Mouse (Mus musculus): ENCODE results near the gene Gnb1l. TPM values are rescaled to one million over a fixed set of nuclear protein-coding genes. Genes with fewer than 3 reads are reported as not detected.

Gnb1l gene
- 20.4 and 21.4 TPM in 2 replicates for polyA plus RNA-seq (2015; fragmentation: Nextera tagmentation; extraction: Ambion mirVana)

- H3K9me3 ChIP-seq: no peaks in the 10 kb centered on the region
- ATAC-seq (ENCODE audit: low FRiP score, low read depth): peak; percentile 96
- peak within 1 kb of the TSS; percentile 78 for H3K4me3 ChIP-seq
- peak within 1 kb of the TSS; percentile 89 for H3K4me2 ChIP-seq (replicated peaks)
- H3K9ac ChIP-seq: peak within 1 kb of the TSS; percentile 84
- WGBS: under 1% methylated on average over 47 of the region's 51 CpGs
- H3K27me3 ChIP-seq: no peaks in the 10 kb centered on the region
- H3K4me1 ChIP-seq: peaks cover 25% of the 10 kb centered on the region
- peaks cover 24% of the 10 kb centered on the region for H3K36me3 ChIP-seq
- peak within 1 kb of the TSS; percentile 87 for H3K27ac ChIP-seq
These were observed at the start of gene Gnb1l, which contains the start of gene Rtl10 for GRCm38 (mm10) chr16:18498558-18498990. Gene Gnb1l (plus strand): TSS chr16:18498713. Gene Rtl10 (plus strand): TSS chr16:18498901.

DNA sequence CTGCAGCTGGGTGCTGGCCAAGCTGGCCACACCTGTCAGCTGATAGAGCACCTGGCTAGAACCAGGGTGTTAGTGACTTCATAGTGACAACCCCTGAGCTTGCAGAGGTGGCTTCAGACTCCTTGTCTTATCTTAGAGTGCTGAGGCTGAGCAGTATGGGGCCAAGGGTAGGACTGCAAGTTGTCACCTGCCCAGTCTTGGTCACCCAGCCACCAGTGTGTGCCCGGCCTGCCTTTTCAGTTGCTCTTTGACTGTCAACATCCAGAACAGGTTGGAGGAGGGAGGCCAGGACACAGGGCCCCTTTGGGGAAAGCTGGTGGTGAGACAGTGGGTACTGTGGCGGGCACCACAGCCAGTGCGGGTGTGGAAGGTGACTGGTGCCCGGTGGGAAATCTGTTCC, 49.5 kb upstream of the Gnb1l start:
- no peak for ATAC-seq (ENCODE audit: low FRiP score, low read depth)
- H3K27me3 ChIP-seq: no peaks in the 10 kb centered on the region
- 93% methylated on average over 4 of the region's 4 CpGs for WGBS

DNA sequence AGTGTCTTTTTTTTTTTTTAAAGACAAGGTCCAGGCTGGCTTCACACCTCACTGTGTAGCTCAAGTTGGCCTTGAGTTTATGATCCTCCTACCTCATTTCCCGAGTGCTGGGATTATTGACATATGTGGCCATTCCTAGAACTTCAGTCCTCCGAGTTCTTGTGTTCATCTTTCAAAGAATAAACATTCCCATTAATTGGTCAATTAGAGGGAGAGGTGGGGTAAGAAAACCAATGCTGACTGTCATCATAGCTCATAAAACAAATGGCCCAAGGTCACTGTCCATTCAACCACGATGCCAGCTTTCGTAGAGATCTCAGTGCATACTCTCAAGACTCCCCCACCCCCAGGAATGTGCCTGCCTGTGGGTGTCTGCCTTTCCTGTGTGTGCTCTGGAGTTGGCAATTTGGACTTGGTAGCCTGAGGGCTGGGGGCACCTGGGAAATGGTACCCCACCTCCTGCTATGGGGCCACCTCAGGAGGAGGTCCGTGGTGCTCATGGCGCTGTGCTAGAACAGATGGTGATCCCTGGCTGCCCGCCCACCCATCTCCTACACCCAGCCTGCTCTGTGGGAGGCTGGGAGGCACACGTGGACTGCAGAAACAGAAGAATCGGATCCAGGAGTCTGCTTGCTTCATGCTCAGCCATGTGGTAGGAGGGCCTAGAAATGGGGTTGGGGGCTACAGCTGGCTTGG, 46.9 kb upstream of the Gnb1l start:
- H3K36me3 ChIP-seq: peaks cover 8% of the 10 kb centered on the region
- peaks cover 42% of the 10 kb centered on the region for H3K4me1 ChIP-seq
- H3K27me3 ChIP-seq: no peaks in the 10 kb centered on the region
- no peak overlapping the region for H3K4me2 ChIP-seq (replicated peaks)
- no peak overlapping the region for H3K9ac ChIP-seq
- 40% methylated on average over 9 of the region's 9 CpGs for WGBS
- no peak overlapping the region for H3K27ac ChIP-seq
- ATAC-seq (ENCODE audit: low FRiP score, low read depth): peak; percentile 26; the same call in 1 of the 2 replicates
- no peaks in the 10 kb centered on the region for H3K9me3 ChIP-seq
- H3K4me3 ChIP-seq: no peak overlapping the region

More for the DNA sequence above, 49.5 kb upstream of the Gnb1l start:
- Histone ChIP-seq H3K4me2 (replicated peaks) (no peak overlapping the region), H3K9ac (no peak overlapping the region), H3K4me3 (no peak overlapping the region), H3K4me1 (peaks cover 42% of the 10 kb centered on the region), H3K9me3 (no peaks in the 10 kb centered on the region), H3K27ac (no peak overlapping the region), H3K36me3 (peaks cover 9% of the 10 kb centered on the region)

GRCm38 (mm10) chr16:18452361-18452862, 46.1 kb upstream of the Gnb1l start:
- no peak overlapping the region for H3K27ac ChIP-seq

DNA sequence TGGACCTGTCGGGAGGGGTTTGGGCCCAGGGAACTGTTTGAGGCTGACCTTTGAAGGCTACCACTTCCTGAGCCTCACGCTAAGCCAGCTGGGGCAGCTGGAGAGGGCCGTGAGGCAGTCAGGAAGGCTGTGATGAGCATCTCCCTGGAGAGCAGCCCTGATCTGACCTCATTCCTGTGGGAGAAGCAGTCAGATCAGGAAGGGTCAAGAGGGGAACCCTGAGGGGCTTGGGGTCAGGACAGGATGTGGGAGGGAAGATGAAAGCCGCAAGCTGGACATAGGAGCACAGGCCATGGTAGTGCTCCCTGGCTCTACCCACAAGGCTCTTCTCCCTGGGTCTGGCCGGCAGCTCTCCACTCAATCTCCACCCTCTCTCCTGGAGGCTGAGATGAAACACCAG, 44.7 kb upstream of the Gnb1l start:
- Histone ChIP-seq H3K27ac (no peak overlapping the region), H3K9ac (0 out of 2 replicates have a peak overlapping the region, but pooled peaks have one; percentile 13), H3K9me3 (no peaks in the 10 kb centered on the region), H3K4me3 (no peak overlapping the region), H3K36me3 (peaks cover 20% of the 10 kb centered on the region), H3K27me3 (no peaks in the 10 kb centered on the region; the same call in 1 of the 2 replicates), H3K4me2 (replicated peaks) (no peak overlapping the region), H3K4me1 (peaks cover 24% of the 10 kb centered on the region)
- ATAC-seq (ENCODE audit: low FRiP score, low read depth): no peak
- 28% methylated on average over 5 of the region's 5 CpGs for WGBS

More at GRCm38 (mm10) chr16:18452361-18452862, 46.1 kb upstream of the Gnb1l start:
- Histone ChIP-seq H3K36me3 (peaks cover 13% of the 10 kb centered on the region), H3K4me3 (no peak overlapping the region), H3K4me2 (replicated peaks) (no peak overlapping the region), H3K4me1 (peaks cover 35% of the 10 kb centered on the region), H3K27me3 (no peaks in the 10 kb centered on the region; the same call in 1 of the 2 replicates), H3K9me3 (no peaks in the 10 kb centered on the region), H3K9ac (no peak overlapping the region; the same call in 1 of the 2 replicates)
- 81% methylated on average over 8 of the region's 8 CpGs for WGBS
- ATAC-seq (ENCODE audit: low FRiP score, low read depth): no peak

GRCm38 (mm10) chr16:18455407-18455806, 43.1 kb upstream of the Gnb1l start:
- Histone ChIP-seq H3K27me3 (no peaks in the 10 kb centered on the region; the same call in 1 of the 2 replicates), H3K27ac (no peak overlapping the region), H3K9ac (no peak overlapping the region), H3K4me3 (no peak overlapping the region), H3K36me3 (peaks cover 15% of the 10 kb centered on the region), H3K9me3 (no peaks in the 10 kb centered on the region), H3K4me1 (peaks cover 36% of the 10 kb centered on the region), H3K4me2 (replicated peaks) (no peak overlapping the region)
- no peak for ATAC-seq (ENCODE audit: low FRiP score, low read depth)
- WGBS: 82% methylated on average over 6 of the region's 6 CpGs

DNA sequence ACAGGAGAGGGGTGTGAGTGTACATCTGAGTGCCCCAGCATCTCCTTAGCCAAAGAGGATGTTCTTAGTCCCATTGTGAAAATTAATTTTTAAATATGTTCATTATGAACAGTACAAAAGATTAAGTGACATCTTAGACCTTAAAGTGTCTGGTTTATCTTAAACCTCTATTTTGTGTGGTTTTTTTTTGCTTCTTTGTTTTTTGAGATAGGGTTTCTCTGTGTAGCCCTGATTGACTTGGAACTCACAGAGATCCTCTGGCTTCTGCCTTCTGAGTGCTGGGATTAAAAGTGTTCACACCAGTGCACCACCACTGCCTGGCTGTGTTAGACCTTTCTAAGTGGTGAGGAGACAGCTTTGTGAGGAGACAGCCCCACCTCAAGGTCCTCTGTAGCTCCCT, 39.9 kb upstream of the Gnb1l start:
- ATAC-seq (ENCODE audit: low FRiP score, low read depth): no peak
- peaks cover 15% of the 10 kb centered on the region for H3K36me3 ChIP-seq
- H3K4me3 ChIP-seq: no peak overlapping the region
- H3K27ac ChIP-seq: no peak overlapping the region
- no peak overlapping the region for H3K4me2 ChIP-seq (replicated peaks)
- no peaks in the 10 kb centered on the region for H3K9me3 ChIP-seq
- peaks cover 4% of the 10 kb centered on the region; the same call in 1 of the 2 replicates for H3K27me3 ChIP-seq
- peaks cover 24% of the 10 kb centered on the region for H3K4me1 ChIP-seq
- H3K9ac ChIP-seq: no peak overlapping the region

GRCm38 (mm10) chr16:18459335-18459954, 39.1 kb upstream of the Gnb1l start:
- peaks cover 15% of the 10 kb centered on the region for H3K36me3 ChIP-seq
- no peak overlapping the region for H3K4me3 ChIP-seq
- 14% methylated on average over 12 of the region's 12 CpGs for WGBS
- no peak for ATAC-seq (ENCODE audit: low FRiP score, low read depth)
- peaks cover 30% of the 10 kb centered on the region for H3K4me1 ChIP-seq
- H3K9ac ChIP-seq: peak overlapping the region; percentile 58
- H3K27ac ChIP-seq: peak overlapping the region; percentile 22; the same call in 1 of the 2 replicates
- peaks cover 4% of the 10 kb centered on the region; the same call in 1 of the 2 replicates for H3K27me3 ChIP-seq
- H3K9me3 ChIP-seq: no peaks in the 10 kb centered on the region
- H3K4me2 ChIP-seq (replicated peaks): peak overlapping the region; percentile 38

GRCm38 (mm10) chr16:18459955-18460370, 38.5 kb upstream of the Gnb1l start:
- peak overlapping the region; percentile 22; the same call in 1 of the 2 replicates for H3K27ac ChIP-seq
- peak overlapping the region; percentile 38 for H3K4me2 ChIP-seq (replicated peaks)
- WGBS: 6% methylated on average over 11 of the region's 11 CpGs
- H3K4me3 ChIP-seq: no peak overlapping the region; the same call in 1 of the 2 replicates
- peak overlapping the region; percentile 58 for H3K9ac ChIP-seq
- H3K36me3 ChIP-seq: peaks cover 15% of the 10 kb centered on the region
- H3K27me3 ChIP-seq: peaks cover 4% of the 10 kb centered on the region; the same call in 1 of the 2 replicates
- H3K4me1 ChIP-seq: peaks cover 34% of the 10 kb centered on the region
- ATAC-seq (ENCODE audit: low FRiP score, low read depth): peak; percentile 55; the same call in 1 of the 2 replicates
- H3K9me3 ChIP-seq: no peaks in the 10 kb centered on the region

GRCm38 (mm10) chr16:18460826-18461225, 37.7 kb upstream of the Gnb1l start:
- Histone ChIP-seq H3K27me3 (peaks cover 4% of the 10 kb centered on the region; the same call in 1 of the 2 replicates), H3K9ac (no peak overlapping the region)
- WGBS: 87% methylated on average over 3 of the region's 3 CpGs

GRCm38 (mm10) chr16:18462031-18462430, 36.5 kb upstream of the Gnb1l start:
- Histone ChIP-seq H3K4me1 (peaks cover 34% of the 10 kb centered on the region), H3K4me3 (no peak overlapping the region), H3K27ac (no peak overlapping the region), H3K9ac (no peak overlapping the region), H3K36me3 (peaks cover 9% of the 10 kb centered on the region), H3K27me3 (0 out of 2 replicates have a peak, but pooled peaks cover 4% of the 10 kb centered on the region), H3K9me3 (no peaks in the 10 kb centered on the region), H3K4me2 (replicated peaks) (no peak overlapping the region)
- no peak for ATAC-seq (ENCODE audit: low FRiP score, low read depth)
- 48% methylated on average over 9 of the region's 9 CpGs for whole genome bisulfite sequencing

More at GRCm38 (mm10) chr16:18460826-18461225, 37.7 kb upstream of the Gnb1l start:
- no peaks in the 10 kb centered on the region for H3K9me3 ChIP-seq
- H3K4me3 ChIP-seq: no peak overlapping the region
- no peak overlapping the region for H3K4me2 ChIP-seq (replicated peaks)
- no peak overlapping the region for H3K27ac ChIP-seq
- no peak for ATAC-seq (ENCODE audit: low FRiP score, low read depth)
- H3K36me3 ChIP-seq: peaks cover 15% of the 10 kb centered on the region
- peaks cover 34% of the 10 kb centered on the region for H3K4me1 ChIP-seq

GRCm38 (mm10) chr16:18462598-18462997, 35.9 kb upstream of the Gnb1l start:
- peaks cover 6% of the 10 kb centered on the region; the same call in 1 of the 2 replicates for H3K36me3 ChIP-seq
- no peaks in the 10 kb centered on the region for H3K9me3 ChIP-seq
- WGBS: 40% methylated on average over 8 of the region's 8 CpGs
- ATAC-seq (ENCODE audit: low FRiP score, low read depth): no peak
- 0 out of 2 replicates have a peak, but pooled peaks cover 4% of the 10 kb centered on the region for H3K27me3 ChIP-seq
- no peak overlapping the region for H3K27ac ChIP-seq
- H3K4me3 ChIP-seq: no peak overlapping the region
- peaks cover 34% of the 10 kb centered on the region for H3K4me1 ChIP-seq
- no peak overlapping the region for H3K4me2 ChIP-seq (replicated peaks)
- H3K9ac ChIP-seq: no peak overlapping the region

All from limb, embryonic 13.5 days (tissue).